Mouse (Mus musculus) heart, postnatal 10 days (tissue): Measurements from ENCODE around the gene Scrn3. TPM values are rescaled to one million over a fixed set of nuclear protein-coding genes. Genes with fewer than 3 reads are reported as not detected.
A peak's percentile ranks its signal among the peaks of the same experiment; 100 is the strongest.

Experiments
- DNase-seq, 2 experiments: peaks; one replicate each; pipeline ENCODE4 v3.0.0; 2021
- intact Hi-C: fragments of 180-260 bp; cut with DNase I; formaldehyde crosslinking; loops from one replicate; pipeline ENCODE4 v1.15.1; 2025
- total RNA-seq, 2 experiments: library from RNA; stranded (reverse); gene quantifications; 2 replicates each; pipeline ENCODE4 v1.2.3; 2021

The Scrn3 gene
- total RNA-seq, 2 experiments from 2014 or later, result 14.0 to 17.4 TPM

DNA sequence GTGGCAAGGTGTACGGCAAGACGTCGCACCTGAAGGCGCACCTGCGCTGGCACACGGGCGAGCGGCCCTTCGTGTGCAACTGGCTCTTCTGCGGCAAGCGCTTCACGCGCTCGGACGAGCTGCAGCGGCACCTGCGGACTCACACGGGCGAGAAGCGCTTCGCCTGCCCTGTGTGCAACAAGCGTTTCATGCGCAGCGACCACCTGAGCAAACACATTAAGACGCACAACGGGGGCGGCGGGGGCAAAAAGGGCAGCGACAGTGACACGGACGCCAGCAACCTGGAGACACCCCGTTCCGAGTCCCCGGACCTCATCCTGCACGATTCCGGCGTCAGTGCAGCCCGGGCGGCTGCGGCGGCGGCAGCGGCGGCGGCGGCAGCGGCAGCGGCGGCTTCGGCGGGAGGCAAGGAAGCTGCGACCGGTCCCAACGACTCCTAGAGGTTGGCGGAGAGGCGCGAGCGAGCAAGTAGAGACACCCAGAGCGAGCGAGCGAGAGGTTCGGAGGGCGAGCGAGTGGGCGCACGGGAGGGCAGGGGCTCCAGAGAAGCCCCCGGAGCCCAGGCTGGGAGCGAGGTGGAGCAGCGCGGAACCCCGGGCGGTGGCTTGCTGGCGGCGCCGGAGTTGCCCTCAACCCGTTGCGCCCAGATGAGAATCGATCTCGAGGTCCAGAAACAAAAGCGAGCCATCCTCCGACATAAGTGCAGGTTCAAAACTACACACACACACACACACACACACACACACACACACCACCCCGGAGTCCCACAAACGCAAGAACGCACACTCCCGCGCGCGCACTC, 38.1 kb upstream of the Scrn3 start:
- peak; percentile 59 to 61 for DNase-seq
- intact Hi-C loops, result loop anchor here (5.0 to 10.0 kb wide), 2 partner anchors 542 to 630 kb away; no protein-coding TSS in a partner anchor

DNA sequence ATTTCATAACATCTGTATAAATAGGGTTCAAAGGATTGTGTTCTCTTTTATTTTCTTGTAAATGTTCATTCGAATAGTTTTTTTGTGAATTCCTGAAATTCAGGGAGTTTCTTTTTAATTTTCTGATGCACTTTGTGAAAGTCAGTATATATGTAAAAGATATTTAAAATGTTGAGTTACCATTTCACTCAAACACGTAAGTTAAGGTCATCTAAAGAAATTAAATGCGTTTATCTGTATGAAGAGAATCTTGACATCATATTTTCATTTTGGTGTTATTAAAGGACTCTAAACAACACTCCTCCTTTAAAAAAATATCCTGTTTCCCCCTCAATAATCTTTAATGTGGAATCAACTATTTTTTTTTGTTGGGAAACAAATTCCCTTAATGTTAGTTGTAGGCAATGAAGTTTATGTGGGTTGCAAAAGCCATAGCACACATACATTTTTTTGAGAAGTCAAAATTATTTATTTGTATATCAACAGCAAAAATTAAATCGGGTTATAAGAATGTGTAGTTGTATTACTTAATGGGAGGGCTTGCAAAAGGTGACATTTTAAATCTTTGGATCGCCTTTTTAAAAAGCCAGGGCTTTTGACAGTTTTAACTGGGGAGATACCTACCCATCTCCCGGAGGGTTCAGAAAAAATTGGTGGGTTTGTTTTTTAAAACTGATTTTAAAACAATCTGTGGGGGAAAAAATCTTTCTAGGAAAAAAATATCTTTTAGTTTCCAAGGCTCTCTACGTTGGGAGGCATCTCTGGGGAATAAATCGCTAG, 37.0 kb upstream of the Scrn3 start:
- no peak for DNase-seq
- intact Hi-C loops, result loop anchor here (5.0 to 10.0 kb wide), 5 partner anchors 208 to 1733 kb away; no protein-coding TSS in a partner anchor

DNA sequence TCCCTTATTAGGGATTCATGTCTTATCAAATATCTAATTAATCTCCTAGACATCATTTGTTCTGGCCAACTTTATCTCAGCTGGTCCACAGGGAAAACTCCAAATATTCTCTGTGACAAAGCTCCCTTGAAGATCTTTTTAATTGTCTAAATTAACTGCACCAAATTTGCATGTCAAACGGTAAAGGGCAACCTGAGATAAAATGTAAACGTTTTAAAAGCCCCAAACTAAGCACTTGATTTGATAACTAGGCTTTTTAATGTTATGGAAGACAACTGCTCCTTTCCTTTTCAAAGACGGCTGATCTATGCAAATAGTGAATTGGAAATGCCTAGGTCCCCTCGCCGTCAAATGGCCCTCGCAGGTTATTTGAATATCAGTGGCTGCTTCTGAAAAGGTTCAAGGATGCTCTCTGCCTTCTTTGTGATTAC, 36.2 kb upstream of the Scrn3 start:
- peak; percentile 51 to 53 for DNase-seq
- intact Hi-C loops, result loop anchor here (5.0 to 10.0 kb wide), 5 partner anchors 209 to 1734 kb away; no protein-coding TSS in a partner anchor

DNA sequence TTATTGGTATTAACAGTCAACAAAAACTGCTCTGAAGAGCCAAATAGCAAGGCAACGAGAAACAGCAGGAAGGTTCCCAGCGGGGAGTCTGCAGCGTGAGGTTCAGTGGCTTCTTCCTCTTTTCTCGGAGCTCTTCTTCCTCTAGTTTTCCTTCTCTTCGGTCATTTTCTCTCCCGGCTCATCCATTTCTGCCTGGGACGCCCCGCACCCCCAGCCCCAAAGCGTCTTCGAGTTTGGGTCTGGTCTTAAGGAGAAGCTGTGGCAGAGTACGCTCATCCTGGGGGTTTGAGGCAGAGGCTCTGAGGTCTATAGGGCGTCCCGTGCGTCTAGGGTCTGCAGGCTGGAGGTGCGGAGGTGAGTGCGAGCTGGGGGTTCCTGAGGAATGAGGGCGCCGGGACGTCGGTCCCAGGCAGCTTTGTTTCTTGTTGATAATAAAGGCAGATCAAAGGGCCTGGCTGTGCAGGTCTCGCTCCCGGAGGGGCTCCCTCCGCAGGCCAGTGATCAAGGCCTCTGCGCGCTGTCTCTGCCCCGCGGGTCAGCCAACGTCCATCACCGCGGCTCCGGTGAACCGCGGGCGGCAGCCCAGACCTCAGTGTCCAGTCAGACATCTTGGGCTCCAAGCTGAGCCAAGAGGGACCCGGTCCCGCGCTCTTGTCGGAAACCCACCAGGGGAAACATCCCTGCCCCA, 35.2 kb upstream of the Scrn3 start:
- DNase-seq, result no peak
- intact Hi-C loops, result loop anchor here (5.0 to 10.0 kb wide), 5 partner anchors 210 to 1735 kb away; no protein-coding TSS in a partner anchor

DNA sequence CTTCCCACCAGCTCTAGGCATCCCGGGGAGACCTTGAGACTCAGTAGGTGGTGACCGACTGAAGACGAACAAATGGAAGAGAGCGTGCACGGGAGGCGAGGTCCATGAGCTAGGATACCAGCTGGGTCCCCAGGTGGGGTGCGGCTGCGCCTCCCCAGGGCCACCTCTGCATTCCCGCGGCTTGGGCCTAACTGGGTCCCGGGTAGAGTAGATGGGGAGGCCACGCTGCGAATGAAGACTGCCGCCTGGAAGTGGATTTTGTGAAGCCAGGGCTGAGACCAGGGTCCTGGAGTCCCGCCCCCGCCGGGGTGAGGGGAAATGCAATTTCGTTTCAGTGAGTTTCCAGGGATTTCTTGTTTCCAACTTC, 34.7 kb upstream of the Scrn3 start:
- no peak for DNase-seq

DNA sequence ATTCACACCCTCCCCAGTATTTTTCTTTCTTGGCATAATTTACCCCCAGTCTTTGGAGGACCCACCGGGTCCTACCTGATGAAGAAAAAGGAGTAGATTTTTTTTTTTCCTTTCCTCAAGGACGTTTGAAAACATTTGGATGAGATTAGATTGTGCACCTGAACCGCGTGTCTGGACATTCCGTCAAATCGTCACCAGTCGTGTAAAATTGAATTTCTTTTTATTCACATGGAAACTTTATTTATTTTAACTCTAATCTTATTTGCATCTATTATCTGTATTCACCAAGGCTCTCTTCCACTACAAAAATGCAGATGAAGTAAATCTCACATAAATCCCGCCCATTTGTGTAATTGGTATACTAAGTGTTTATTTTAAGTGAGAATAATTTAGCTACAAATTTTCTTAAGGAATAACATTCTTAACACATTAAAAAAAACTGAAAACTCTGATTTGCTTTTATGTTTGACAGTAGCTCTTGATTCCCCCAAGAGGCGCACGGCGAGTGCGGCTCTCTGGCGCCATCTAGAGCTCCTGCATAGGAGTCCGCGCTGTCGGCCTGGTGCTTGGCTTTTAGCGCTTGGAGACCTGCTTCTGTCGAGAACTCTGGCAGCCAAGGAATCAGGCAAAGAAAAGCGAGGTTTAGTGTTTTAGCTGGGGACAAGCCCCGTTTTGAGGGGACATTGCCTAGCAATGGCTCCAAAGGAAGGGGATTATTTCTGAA, 34.1 kb upstream of the Scrn3 start:
- intact Hi-C loops, result loop anchor here (1.0 to 10.0 kb wide), 8 partner anchors 111 to 1736 kb away; no protein-coding TSS in a partner anchor
- peak; percentile 91 to 94 for DNase-seq

More for the DNA sequence above, 34.7 kb upstream of the Scrn3 start:
- intact Hi-C loops, result loop anchor here (1.0 to 10.0 kb wide), 8 partner anchors 110 to 1735 kb away; no protein-coding TSS in a partner anchor

DNA sequence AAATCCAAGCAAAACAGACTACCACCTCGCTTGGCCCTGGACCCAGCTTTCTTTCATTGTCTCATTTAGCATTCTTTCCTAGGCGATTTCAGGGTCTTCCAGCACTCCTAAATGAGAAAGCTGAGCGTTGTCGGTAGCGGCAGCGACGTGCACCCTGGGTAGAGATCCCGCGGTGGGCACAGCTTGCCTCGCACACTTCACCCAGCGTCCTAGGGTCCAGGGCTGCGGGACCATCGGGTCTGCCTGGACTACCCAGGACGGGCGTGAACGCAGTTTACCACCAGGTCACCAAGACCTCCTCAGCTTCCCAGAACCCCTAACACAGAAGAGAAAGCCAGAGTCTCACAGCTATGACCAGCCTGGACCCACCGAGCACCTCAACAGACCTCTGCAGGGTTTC, 33.5 kb upstream of the Scrn3 start:
- DNase-seq, result no peak
- intact Hi-C loops, result loop anchor here (1.0 to 10.0 kb wide), 8 partner anchors 112 to 1737 kb away; no protein-coding TSS in a partner anchor

DNA sequence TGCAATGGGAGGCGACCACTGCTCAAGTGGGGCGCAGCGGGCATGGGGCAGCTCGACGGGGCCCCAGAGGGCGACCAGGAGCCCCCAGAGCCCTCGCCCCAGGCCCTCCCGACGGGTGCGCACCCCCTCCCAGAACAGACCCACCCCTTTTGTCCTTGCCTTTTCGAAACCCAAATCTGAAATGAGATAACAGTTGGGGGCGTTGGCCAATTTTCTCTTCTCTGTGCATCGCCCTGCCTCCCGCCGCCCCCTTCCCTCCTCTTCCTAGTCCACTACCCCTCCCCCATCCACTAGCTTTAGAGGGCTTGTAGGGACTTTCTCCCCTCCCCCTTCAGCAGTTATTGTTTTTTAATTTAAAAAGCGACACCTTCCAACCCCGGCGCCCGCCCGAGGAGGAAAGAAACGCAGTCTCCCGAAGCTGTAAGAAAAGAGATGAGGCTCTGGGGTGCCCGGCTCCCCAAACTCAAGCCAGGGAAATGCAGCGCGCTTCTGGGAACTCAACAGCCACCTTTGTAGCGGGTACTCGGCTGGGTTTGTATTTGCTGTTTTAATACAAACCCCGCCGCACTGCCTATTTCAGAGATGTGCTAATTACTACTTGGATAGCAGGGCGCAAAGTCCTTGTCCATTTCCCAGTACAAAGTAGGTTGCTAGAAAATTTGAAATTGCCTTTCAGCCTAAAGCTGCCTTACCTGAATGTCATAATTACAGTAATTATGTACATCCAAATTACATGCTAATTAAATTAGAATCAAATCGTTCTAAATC, 32.9 kb upstream of the Scrn3 start:
- intact Hi-C loops, result loop anchor here (2.0 to 10.0 kb wide), 6 partner anchors 212 to 1737 kb away; no protein-coding TSS in a partner anchor
- DNase-seq, result no peak

DNA sequence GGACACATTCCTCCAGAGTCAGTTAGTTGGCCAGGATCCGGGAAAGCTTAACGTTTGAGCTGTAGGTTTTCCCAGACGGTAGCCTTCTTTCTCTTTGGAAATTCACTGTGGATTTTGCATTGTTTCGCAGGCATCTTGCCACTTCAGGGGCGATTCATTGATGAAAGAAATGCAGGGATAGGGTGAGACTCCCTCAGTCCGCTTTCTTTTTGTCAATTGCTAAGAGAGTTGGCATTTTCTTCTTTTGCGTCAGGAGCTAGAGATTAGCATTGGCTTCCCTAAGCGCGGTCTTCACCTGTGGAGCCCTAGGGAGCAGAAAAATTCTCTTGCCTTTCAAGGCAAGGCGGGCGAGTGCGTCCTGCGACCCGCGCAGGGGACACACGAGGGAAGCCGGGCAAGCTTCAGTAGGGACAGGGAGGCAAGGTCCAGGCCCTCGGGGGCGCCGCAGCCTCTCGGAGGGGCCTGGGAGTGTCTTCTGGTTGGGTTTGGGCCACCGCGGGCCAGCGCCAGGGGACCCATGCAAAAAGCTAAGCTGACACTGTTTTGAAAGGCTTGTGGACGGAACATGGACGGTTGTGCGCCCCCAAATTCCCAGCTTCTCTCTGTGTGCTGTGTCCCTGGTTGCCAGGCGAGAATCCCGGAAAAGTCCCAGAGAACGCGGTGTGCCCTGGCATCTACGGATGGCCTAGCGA, 31.9 kb upstream of the Scrn3 start:
- DNase-seq, result no peak
- intact Hi-C loops, result no loop called here

DNA sequence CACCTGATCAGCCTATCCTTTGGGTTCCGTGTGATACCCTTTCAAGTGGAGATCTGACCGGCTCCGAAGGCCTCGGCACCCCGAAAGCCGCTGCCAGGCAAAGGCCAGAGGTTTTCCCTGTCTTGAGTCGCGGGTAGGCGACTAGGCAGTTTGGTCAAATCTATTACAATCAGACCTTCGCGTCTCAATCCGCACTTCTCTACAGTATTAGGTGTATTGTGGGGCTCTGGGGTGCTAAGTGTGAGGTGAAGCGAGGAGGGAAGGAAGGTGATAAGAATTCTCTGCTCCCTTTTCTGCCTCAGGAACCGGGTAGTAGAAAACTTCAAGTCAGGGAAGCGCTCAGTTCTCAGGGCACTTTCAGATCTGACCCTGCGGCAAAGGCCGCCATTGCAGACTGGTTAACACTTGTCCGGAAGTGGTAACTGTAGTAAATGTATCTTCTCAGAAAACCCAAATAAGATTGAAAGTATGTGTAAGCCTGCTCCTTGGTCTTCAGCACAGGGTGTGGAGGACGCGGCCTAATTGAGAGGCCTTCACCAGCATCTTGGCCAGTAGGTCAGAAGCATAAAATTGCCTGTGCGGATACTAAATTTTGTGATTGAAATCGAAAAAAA, 31.2 kb upstream of the Scrn3 start:
- intact Hi-C loops, result no loop called here
- DNase-seq, result no peak

DNA sequence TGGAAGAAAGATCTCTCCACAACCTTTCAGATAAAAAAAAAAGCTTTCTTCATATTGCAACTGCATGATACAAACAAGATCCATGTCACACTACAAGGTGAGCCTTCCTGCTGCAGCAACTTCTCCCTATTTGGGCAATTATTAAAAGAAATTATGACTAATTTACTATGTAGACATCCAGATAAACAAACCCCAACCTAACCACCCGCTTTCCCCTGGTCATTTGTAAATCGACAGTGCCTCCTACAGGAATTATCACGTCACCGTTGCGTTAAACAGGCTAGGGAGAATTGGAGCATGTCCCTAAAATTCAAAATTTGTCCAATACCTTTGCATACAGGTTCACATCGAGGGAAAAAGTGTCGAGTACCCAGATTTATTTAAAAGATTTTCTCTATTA, 30.7 kb upstream of the Scrn3 start:
- intact Hi-C loops, result no loop called here
- DNase-seq, result no peak

DNA sequence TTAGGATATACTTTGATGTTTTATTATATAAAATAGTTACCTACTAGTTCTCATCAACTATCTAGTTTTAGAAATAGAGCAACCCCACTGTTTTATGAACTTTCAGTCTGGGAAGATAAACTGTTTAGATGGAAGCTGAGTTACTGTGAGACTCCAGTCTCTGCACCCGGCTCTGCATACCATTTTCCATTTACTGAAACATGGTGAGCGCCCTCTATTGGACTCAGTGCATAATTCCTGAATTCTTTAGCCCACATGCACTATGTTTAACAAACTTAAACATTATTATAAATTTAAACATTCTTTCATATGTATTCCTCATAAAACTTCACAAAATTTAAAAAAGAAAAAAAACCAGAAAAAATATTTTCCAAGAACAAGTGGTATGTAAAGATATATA, 26.8 kb upstream of the Scrn3 start:
- DNase-seq, result no peak
- intact Hi-C loops, result no loop called here

DNA sequence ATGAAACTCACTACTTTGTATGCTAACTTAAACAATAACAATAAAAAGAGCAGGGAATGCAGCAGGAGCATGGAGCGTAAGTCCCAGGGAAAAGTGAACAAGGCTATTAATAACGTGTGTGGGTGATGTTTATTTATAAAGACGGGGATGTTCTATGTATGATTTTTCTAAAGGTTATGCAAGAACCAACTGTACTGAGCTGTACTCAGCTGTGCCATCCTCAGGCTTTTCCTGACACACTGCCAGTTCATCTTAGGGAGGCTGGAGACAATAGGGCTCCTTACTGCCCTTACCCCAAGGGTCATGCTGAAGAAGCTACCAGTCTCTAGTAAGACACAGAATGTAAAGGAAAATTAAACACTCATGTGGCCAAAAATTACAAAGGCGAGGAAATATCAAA, 21.3 kb upstream of the Scrn3 start:
- DNase-seq, result no peak
- intact Hi-C loops, result no loop called here

DNA sequence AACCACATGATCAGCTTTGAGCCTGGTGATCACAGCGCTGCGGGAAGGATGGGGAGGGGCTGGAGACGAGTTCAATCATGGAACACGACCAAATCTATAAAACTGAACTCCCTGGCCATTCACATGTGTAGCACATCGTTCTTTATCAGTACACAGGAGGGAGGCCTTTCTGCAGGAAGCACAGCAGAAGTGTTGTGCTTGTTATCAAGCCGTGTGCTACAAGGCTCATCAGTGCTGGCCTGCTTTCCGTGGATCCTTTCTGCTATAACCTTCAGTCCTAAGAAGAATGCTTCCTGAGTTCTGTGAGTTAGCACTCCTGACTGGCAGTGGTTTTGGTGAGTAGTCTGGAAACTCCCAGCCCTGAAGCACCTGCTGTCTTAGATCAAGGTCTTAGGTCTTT, 17.4 kb upstream of the Scrn3 start:
- intact Hi-C loops, result no loop called here

DNA sequence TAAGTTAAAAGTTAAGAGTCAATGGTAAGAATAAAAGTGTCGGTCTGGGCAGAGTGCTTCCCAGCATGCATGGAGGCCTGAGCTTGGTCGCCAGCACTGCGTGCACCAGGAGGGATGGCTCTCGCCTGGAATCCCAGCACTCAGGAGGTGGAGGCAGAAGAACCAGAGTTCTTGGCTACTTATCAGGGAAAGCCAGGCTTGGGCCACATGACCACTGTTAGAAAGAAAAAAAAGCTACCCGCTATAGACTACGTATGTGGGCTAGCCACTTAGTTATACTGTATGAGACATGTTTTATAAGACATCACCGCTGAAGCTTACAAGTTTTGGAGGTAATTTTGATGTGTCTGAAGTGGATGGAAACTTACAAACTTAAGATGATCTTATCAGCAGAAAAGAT, 14.2 kb upstream of the Scrn3 start:
- intact Hi-C loops, result no loop called here
- DNase-seq, result no peak

More for the DNA sequence above, 17.4 kb upstream of the Scrn3 start:
- DNase-seq, result no peak

DNA sequence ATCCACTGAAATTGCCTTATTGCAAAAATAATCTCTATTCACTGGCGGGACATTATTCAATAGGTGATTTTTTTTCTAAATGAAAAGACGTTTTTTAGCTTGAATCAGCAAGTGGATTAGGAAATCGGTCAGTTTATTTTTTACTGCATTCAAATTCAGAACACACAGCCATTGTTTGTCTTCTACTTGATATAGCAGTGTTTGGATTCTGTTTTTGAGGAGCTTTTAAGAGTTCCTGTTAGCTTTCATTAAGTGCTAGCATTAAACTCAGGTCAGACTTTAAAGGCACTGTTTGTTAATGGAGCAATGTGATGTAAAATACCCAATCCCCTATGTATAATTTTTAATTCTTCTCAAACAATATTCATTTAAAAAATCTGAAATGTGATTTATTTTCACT, 13.6 kb upstream of the Scrn3 start:
- no peak for DNase-seq
- intact Hi-C loops, result no loop called here

DNA sequence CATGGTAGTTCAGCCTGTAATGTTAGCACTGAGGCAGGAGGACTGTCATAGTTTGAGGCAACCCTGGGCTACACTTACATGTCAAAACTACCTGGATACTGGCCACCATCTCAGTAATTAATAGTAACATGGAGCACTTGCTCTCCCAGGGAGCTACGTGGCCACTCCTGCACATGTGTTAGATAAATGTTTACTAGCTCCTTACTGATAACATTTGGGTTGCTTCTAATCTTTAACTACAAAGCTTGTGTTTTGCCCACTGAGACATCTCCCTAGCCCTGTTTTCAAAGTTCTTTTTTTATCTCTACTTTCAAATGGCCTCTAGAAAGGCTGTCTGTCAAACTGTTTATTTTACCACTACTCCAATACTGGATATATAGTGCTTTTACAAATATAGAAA, 10.4 kb upstream of the Scrn3 start:
- intact Hi-C loops, result no loop called here

DNA sequence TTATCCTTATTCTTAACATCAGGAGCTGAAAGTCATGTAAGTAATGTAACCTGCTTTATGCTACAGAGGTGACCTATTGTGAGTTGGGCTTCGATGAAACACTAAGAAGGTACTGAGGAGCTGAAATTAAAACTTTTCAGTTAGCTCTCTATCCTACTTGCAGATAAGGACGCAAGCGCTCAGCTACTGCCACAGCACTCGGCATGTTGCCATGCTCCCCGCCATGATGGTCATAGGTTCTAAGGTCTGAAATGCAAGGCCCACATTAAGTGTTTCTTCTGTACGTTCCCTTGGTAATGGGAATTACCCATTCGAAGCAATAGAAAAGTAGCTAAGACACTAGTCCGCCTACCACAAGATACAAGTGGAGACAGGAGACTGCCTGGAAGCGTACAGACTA, 9.7 kb upstream of the Scrn3 start:
- no peak for DNase-seq
- intact Hi-C loops, result no loop called here

More for the DNA sequence above, 10.4 kb upstream of the Scrn3 start:
- no peak for DNase-seq
